Mouse (Mus musculus): ENCODE data around the gene Wfdc9.

GRCm38 (mm10) chr2:164603482-164603881 is 52.9 kb downstream of the Wfdc9 start:
- TF ChIP-seq GATA1 (IDR thresholded peaks at IDR 0.05; ENCODE audit: borderline replicate concordance, low read length): no peak
- no peak for TF ChIP-seq FLI1 (IDR thresholded peaks at IDR 0.05; ENCODE audit: low read length)

Measured in megakaryocyte, embryonic 14.5 days (primary cell).